Mouse (Mus musculus) midbrain, embryonic 14.5 days (tissue): ENCODE results near the gene Xlr3a. TPM values are rescaled to one million over a fixed set of nuclear protein-coding genes. Genes with fewer than 3 reads are reported as not detected.

Experiments used
- ATAC-seq: fragments of 200-750 bp; cut with Nextera tagmentation; 2 replicates; pipeline ENCODE4 v1.8.0; 2017; ENCODE audit warnings: moderate number of reproducible peaks, moderate library complexity; ENCODE audit not compliant: low FRiP score, low TSS enrichment
- DNase-seq: peaks from one replicate; pipeline ENCODE4 v3.0.0-alpha.2; 2015
- H3K27ac ChIP-seq: fragments of 300-500 bp; sonication (generic); replicated peaks from 2 replicates; pipeline ENCODE4 v1.5.1; 2014; ENCODE audit warnings: mild to moderate bottlenecking, low read depth, low read length, moderate library complexity
- H3K27me3 ChIP-seq: fragments of 300-500 bp; sonication (generic); 2 replicates; pipeline ENCODE4 v1.6.1; 2014; ENCODE audit warnings: low read length, control low read depth, mixed read lengths; ENCODE audit not compliant: control insufficient read depth, insufficient read depth
- H3K36me3 ChIP-seq: fragments of 300-500 bp; sonication (generic); 2 replicates; pipeline ENCODE4 v1.6.1; 2014; ENCODE audit warnings: low read length, control low read depth; ENCODE audit not compliant: control insufficient read depth, insufficient read depth
- H3K4me1 ChIP-seq: fragments of 300-500 bp; sonication (generic); 2 replicates; pipeline ENCODE4 v1.6.1; 2014; ENCODE audit warnings: mild to moderate bottlenecking, antibody characterized with exemption, low read length, control low read depth; ENCODE audit not compliant: control insufficient read depth, insufficient read depth
- H3K4me2 ChIP-seq: fragments of 300-500 bp; sonication (generic); 2 replicates; pipeline ENCODE4 v1.6.1; 2014; ENCODE audit warnings: mild to moderate bottlenecking, low read length, moderate library complexity
- H3K4me3 ChIP-seq: fragments of 300-500 bp; sonication (generic); replicated peaks from 2 replicates; pipeline ENCODE4 v1.5.1; 2014; ENCODE audit warnings: low read depth, low read length
- H3K9ac ChIP-seq: fragments of 300-500 bp; sonication (generic); replicated peaks from 2 replicates; pipeline ENCODE4 v1.6.1; 2014; ENCODE audit warnings: mild to moderate bottlenecking, low read length, moderate library complexity
- H3K9me3 ChIP-seq: fragments of 300-500 bp; sonication (generic); 2 replicates; pipeline ENCODE4 v1.6.1; 2016; ENCODE audit warnings: low read length, control low read depth, mixed read lengths; ENCODE audit not compliant: control insufficient read depth
- WGBS: fragments of 180-500 bp; shearing (Covaris S2); extraction: QIAGEN DNeasy Blood & Tissue Kit; methylation state at CpG from one replicate; pipeline ENCODE4 v1.1.7; 2014; 5-methylcytosine and 5-hydroxymethylcytosine counted together
- polyA plus RNA-seq: library from polyadenylated mRNA; unstranded; fragments of >200 nt; fragmentation: Nextera tagmentation; extraction: Ambion mirVana; gene quantifications from 2 replicates; pipeline ENCODE4 v1.2.1, GENCODE M21; 2014

Gene Xlr3a
- polyA plus RNA-seq, 1 experiment from 2014 or later, result 4.7 TPM

DNA sequence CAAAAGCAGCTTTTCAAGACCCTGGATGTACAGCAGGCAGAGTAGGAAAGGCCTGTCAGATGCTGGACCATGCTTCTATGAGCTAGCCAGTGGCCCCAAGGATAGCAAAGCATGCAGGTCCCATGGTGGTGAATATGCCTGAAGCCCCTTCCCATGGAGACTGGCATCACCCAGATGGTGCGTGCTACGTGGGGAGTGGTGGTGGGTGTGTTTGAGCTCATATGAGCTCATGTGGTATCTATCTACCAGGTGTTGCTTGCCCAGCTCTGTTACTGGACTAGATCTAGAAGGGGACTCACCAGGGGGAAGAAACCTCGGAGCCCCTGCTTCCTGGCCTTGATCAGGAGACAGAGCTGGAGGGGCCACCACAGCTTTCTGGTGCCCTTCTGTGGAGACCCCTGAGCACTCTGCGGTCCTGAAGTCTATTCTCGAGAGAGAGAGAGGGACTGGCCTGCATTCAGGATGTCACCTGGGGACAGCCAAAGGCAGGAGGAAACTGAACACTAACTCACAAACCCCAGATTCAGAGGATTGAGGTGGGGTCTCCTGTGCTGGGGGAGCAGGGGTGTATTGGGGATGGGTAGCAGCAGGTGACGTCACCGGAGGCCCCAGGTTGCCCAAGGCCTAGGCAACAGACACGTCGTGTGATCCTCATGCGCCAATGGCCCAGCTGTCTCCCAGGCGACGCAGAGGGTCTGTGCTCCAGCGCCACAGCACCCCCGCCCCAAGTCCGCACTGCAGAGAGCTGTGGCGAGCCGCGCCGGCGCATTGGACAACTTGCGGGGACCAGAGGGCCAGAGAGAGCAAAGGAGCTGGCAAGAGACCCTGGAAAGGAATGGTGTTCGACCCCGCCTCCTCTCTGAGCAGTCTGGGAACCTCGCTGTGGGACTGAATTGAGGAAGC, 33.1 kb downstream of the Xlr3a start:
- H3K4me2 ChIP-seq, result peak overlapping the region; percentile 55
- WGBS, result 43% methylated on average over 24 of the region's 24 CpGs
- no peak overlapping the region; the same call in 1 of the 2 replicates for H3K27ac ChIP-seq
- no peaks in the 10 kb centered on the region for H3K27me3 ChIP-seq
- peak overlapping the region; percentile 37 for H3K4me3 ChIP-seq
- DNase-seq, result peak; percentile 71
- no peaks in the 10 kb centered on the region for H3K4me1 ChIP-seq
- H3K36me3 ChIP-seq, result no peaks in the 10 kb centered on the region
- H3K9ac ChIP-seq, result peak overlapping the region; percentile 57; the same call in 1 of the 2 replicates
- no peaks in the 10 kb centered on the region for H3K9me3 ChIP-seq
- peak; percentile 77 for ATAC-seq

GRCm38 (mm10) chrX:73062323-73062722, 34.6 kb downstream of the Xlr3a start:
- no peak overlapping the region for H3K4me3 ChIP-seq
- no peak overlapping the region for H3K4me2 ChIP-seq
- no peak for DNase-seq
- no peaks in the 10 kb centered on the region for H3K27me3 ChIP-seq
- H3K9me3 ChIP-seq, result no peaks in the 10 kb centered on the region
- H3K4me1 ChIP-seq, result no peaks in the 10 kb centered on the region
- H3K9ac ChIP-seq, result no peak overlapping the region
- no peaks in the 10 kb centered on the region for H3K36me3 ChIP-seq
- 55% methylated on average over 5 of the region's 5 CpGs for WGBS
- ATAC-seq, result no peak
- H3K27ac ChIP-seq, result no peak overlapping the region

GRCm38 (mm10) chrX:73061528-73061927, 35.4 kb downstream of the Xlr3a start:
- Histone ChIP-seq H3K4me2 (no peak overlapping the region), H3K4me3 (no peak overlapping the region), H3K4me1 (no peaks in the 10 kb centered on the region), H3K27ac (no peak overlapping the region), H3K9me3 (no peaks in the 10 kb centered on the region), H3K36me3 (no peaks in the 10 kb centered on the region), H3K9ac (no peak overlapping the region), H3K27me3 (no peaks in the 10 kb centered on the region)
- DNase-seq (no peak), ATAC-seq (no peak)
- WGBS, result 85% methylated on average over 1 of the region's 1 CpGs

- 16% methylated on average over 14 of the region's 14 CpGs for WGBS
- Histone ChIP-seq H3K27me3 (no peaks in the 10 kb centered on the region), H3K4me2 (peak overlapping the region; percentile 37), H3K27ac (peak overlapping the region; percentile 69), H3K9me3 (no peaks in the 10 kb centered on the region), H3K4me3 (no peak overlapping the region), H3K9ac (no peak overlapping the region), H3K36me3 (no peaks in the 10 kb centered on the region), H3K4me1 (no peaks in the 10 kb centered on the region)
- DNase-seq (peak; percentile 95), ATAC-seq (peak; percentile 92)
Observed at GRCm38 (mm10) chrX:73053860-73054563, 42.9 kb downstream of the Xlr3a start.

GRCm38 (mm10) chrX:73039666-73040065, 57.2 kb downstream of the Xlr3a start:
- Histone ChIP-seq H3K27ac (no peak overlapping the region), H3K4me3 (no peak overlapping the region), H3K36me3 (no peaks in the 10 kb centered on the region), H3K4me2 (no peak overlapping the region), H3K27me3 (no peaks in the 10 kb centered on the region), H3K9me3 (no peaks in the 10 kb centered on the region), H3K9ac (no peak overlapping the region), H3K4me1 (no peaks in the 10 kb centered on the region)
- DNase-seq (no peak), ATAC-seq (no peak)
- 86% methylated on average over 12 of the region's 12 CpGs for WGBS

DNA sequence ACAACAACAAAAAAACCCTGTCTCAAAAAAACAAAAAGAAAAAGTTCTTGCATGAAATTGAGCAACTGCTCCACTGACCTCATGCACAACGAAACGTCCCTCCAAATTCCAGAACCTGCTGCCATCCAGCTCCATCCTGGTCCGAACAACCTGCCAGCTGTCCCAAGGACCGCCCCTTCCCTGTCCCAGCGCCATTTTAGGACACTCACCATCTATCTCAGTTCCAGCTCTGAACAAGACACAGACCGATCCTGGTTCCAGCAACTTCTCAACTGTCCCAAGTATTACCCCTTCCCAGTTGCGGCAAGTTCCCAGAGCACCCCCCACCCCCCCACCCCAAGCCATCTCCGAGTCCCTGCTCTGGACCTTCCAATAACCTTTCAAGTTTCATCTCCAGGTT, 58.1 kb downstream of the Xlr3a start:
- no peak overlapping the region for H3K4me3 ChIP-seq
- H3K36me3 ChIP-seq, result no peaks in the 10 kb centered on the region
- no peaks in the 10 kb centered on the region for H3K9me3 ChIP-seq
- no peak overlapping the region for H3K4me2 ChIP-seq
- WGBS, result 85% methylated on average over 8 of the region's 8 CpGs
- ATAC-seq (no peak), DNase-seq (no peak)
- no peak overlapping the region for H3K27ac ChIP-seq
- H3K4me1 ChIP-seq, result no peaks in the 10 kb centered on the region
- no peaks in the 10 kb centered on the region for H3K27me3 ChIP-seq
- no peak overlapping the region for H3K9ac ChIP-seq

- no peaks in the 10 kb centered on the region for H3K36me3 ChIP-seq
- DNase-seq, result no peak
- whole genome bisulfite sequencing, result 81% methylated on average over 1 of the region's 1 CpGs
- H3K27me3 ChIP-seq, result no peaks in the 10 kb centered on the region
- no peak within 1 kb of the TSS for H3K27ac ChIP-seq
- no peaks in the 10 kb centered on the region for H3K4me1 ChIP-seq
- H3K9me3 ChIP-seq, result no peaks in the 10 kb centered on the region
- no peak within 1 kb of the TSS for H3K4me2 ChIP-seq
- H3K4me3 ChIP-seq, result no peak within 1 kb of the TSS
- ATAC-seq, result no peak
- H3K9ac ChIP-seq, result no peak within 1 kb of the TSS
Observed at GRCm38 (mm10) chrX:73037003-73037402, 59.9 kb downstream of the Xlr3a start, which contains the start of gene Pnma5. TSS of gene Pnma5 (minus strand) at chrX:73037103.
